Mouse (Mus musculus) limb, embryonic 10.5 days (tissue): ENCODE results near the gene Fam50a. TPM values are rescaled to one million over a fixed set of nuclear protein-coding genes. Genes with fewer than 3 reads are reported as not detected.
A peak's percentile ranks its signal among the peaks of the same experiment; 100 is the strongest.
"Not testable (repeated sequence)": the region's sequence is repeated elsewhere in the genome, so short reads cannot be mapped to it uniquely, and the experiment has no call there.

Experiments
- DNase-seq: peaks from one replicate; pipeline ENCODE4 v3.0.0-alpha.2; 2017; ENCODE audit warnings: low spot score
- H3K27ac ChIP-seq: fragments of 300-500 bp; sonication (generic); 2 replicates; pipeline ENCODE4 v1.5.1; 2016; ENCODE audit warnings: mild to moderate bottlenecking
- H3K27me3 ChIP-seq: fragments of 300-500 bp; sonication (generic); 2 replicates; pipeline ENCODE4 v1.6.1; 2016; ENCODE audit warnings: low read depth, mild to moderate bottlenecking; ENCODE audit not compliant: poor library complexity, severe bottlenecking
- H3K36me3 ChIP-seq: fragments of 300-500 bp; sonication (generic); 2 replicates; pipeline ENCODE4 v1.6.1; 2016; ENCODE audit warnings: mild to moderate bottlenecking, moderate library complexity
- H3K4me1 ChIP-seq: fragments of 300-500 bp; sonication (generic); 2 replicates; pipeline ENCODE4 v1.6.1; 2016
- H3K4me3 ChIP-seq: fragments of 300-500 bp; sonication (generic); 2 replicates; pipeline ENCODE4 v1.5.1; 2016; ENCODE audit warnings: mild to moderate bottlenecking, moderate library complexity
- H3K9me3 ChIP-seq: fragments of 300-500 bp; sonication (generic); replicated peaks from 2 replicates; pipeline ENCODE4 v1.6.1; 2016; ENCODE audit warnings: mild to moderate bottlenecking
- WGBS: fragments of 180-500 bp; shearing (Covaris S2); methylation state at CpG from one replicate; pipeline ENCODE4 v1.1.7; 2016; 5-methylcytosine and 5-hydroxymethylcytosine counted together
- polyA plus RNA-seq: library from polyadenylated mRNA; unstranded; fragments of >200 nt; fragmentation: Nextera tagmentation; extraction: Ambion mirVana; gene quantifications from 2 replicates; pipeline ENCODE4 v1.2.1, GENCODE M21; 2016

The Fam50a gene
- polyA plus RNA-seq, 1 experiment from 2014 or later = 62.7 TPM

GRCm38 (mm10) chrX:74293431-74293830 is 19.4 kb upstream of the Fam50a start:
- DNase-seq = no peak
- Histone ChIP-seq H3K27me3 (no peaks in the 10 kb centered on the region), H3K36me3 (peaks cover 24% of the 10 kb centered on the region), H3K4me3 (no peak overlapping the region), H3K27ac (no peak overlapping the region), H3K4me1 (peaks cover 3% of the 10 kb centered on the region; the same call in 1 of the 2 replicates), H3K9me3 (no peaks in the 10 kb centered on the region)
- WGBS = 79% methylated on average over 4 of the region's 4 CpGs

- peaks cover 3% of the 10 kb centered on the region; the same call in 1 of the 2 replicates for H3K4me1 ChIP-seq
- peak within 1 kb of the TSS; percentile 84 for H3K27ac ChIP-seq
- H3K27me3 ChIP-seq = 0 out of 2 replicates have a peak, but pooled peaks cover 1% of the 10 kb centered on the region
- no peaks in the 10 kb centered on the region for H3K9me3 ChIP-seq
- peaks cover 28% of the 10 kb centered on the region for H3K36me3 ChIP-seq
- WGBS = 13% methylated on average over 37 of the region's 37 CpGs
- peak; percentile 83 for DNase-seq
- H3K4me3 ChIP-seq = peak within 1 kb of the TSS; percentile 64
Observed at GRCm38 (mm10) chrX:74296538-74297448, 16.0 kb upstream of the Fam50a start, which contains the start of gene Atp6ap1. TSS of gene Atp6ap1 (plus strand) at chrX:74297097.

GRCm38 (mm10) chrX:74298348-74298747 is 14.5 kb upstream of the Fam50a start:
- Histone ChIP-seq H3K9me3 (no peaks in the 10 kb centered on the region), H3K27ac (no peak overlapping the region), H3K36me3 (peaks cover 44% of the 10 kb centered on the region), H3K4me3 (no peak overlapping the region), H3K4me1 (peaks cover 3% of the 10 kb centered on the region; the same call in 1 of the 2 replicates), H3K27me3 (0 out of 2 replicates have a peak, but pooled peaks cover 5% of the 10 kb centered on the region)
- WGBS = 92% methylated on average over 1 of the region's 1 CpGs
- no peak for DNase-seq

GRCm38 (mm10) chrX:74299721-74300120 is 13.1 kb upstream of the Fam50a start:
- Histone ChIP-seq H3K9me3 (no peaks in the 10 kb centered on the region), H3K4me3 (no peak overlapping the region), H3K27me3 (peaks cover 5% of the 10 kb centered on the region; the same call in 1 of the 2 replicates), H3K4me1 (peaks cover 6% of the 10 kb centered on the region; the same call in 1 of the 2 replicates), H3K27ac (no peak overlapping the region), H3K36me3 (peaks cover 51% of the 10 kb centered on the region)
- DNase-seq = no peak
- WGBS = 95% methylated on average over 3 of the region's 3 CpGs

GRCm38 (mm10) chrX:74304867-74305700 is 7.7 kb upstream of the Fam50a start, which contains the start of gene Gdi1:
TSS of gene Gdi1 (plus strand) at chrX:74304998.
- Histone ChIP-seq H3K36me3 (peaks cover 77% of the 10 kb centered on the region), H3K9me3 (no peaks in the 10 kb centered on the region), H3K27ac (peak within 1 kb of the TSS; percentile 89), H3K27me3 (peaks cover 17% of the 10 kb centered on the region), H3K4me1 (peaks cover 9% of the 10 kb centered on the region; the same call in 1 of the 2 replicates), H3K4me3 (peak within 1 kb of the TSS; percentile 64)
- DNase-seq = peak; percentile 81
- 18% methylated on average over 38 of the region's 41 CpGs for WGBS

- DNase-seq = peak; percentile 81
- H3K36me3 ChIP-seq = peaks cover 20% of the 10 kb centered on the region
- H3K27ac ChIP-seq = peak within 1 kb of the TSS; percentile 95
- 13% methylated on average over 29 of the region's 30 CpGs for WGBS
- peak within 1 kb of the TSS; percentile 60 for H3K4me3 ChIP-seq
- H3K9me3 ChIP-seq = no peaks in the 10 kb centered on the region
- peaks cover 28% of the 10 kb centered on the region for H3K4me1 ChIP-seq
- peaks cover 21% of the 10 kb centered on the region for H3K27me3 ChIP-seq
Observed at GRCm38 (mm10) chrX:74328725-74329161, 15.9 kb downstream of the Fam50a start, which contains the start of gene Plxna3. TSS of gene Plxna3 (plus strand) at chrX:74329066.

- peaks cover 28% of the 10 kb centered on the region for H3K4me1 ChIP-seq
- H3K36me3 ChIP-seq = peaks cover 25% of the 10 kb centered on the region
- DNase-seq = no peak
- WGBS = 31% methylated on average over 10 of the region's 10 CpGs
- H3K27me3 ChIP-seq = peaks cover 21% of the 10 kb centered on the region
- peak overlapping the region; percentile 60 for H3K4me3 ChIP-seq
- peak overlapping the region; percentile 95 for H3K27ac ChIP-seq
- H3K9me3 ChIP-seq = no peaks in the 10 kb centered on the region
Observed at GRCm38 (mm10) chrX:74329215-74329671, 16.4 kb downstream of the Fam50a start.

- no peak for DNase-seq
- WGBS = 38% methylated on average over 2 of the region's 2 CpGs
- Histone ChIP-seq H3K4me3 (peak overlapping the region; percentile 60), H3K36me3 (peaks cover 36% of the 10 kb centered on the region), H3K9me3 (no peaks in the 10 kb centered on the region), H3K27ac (peak overlapping the region; percentile 95; the same call in 1 of the 2 replicates), H3K27me3 (peaks cover 21% of the 10 kb centered on the region), H3K4me1 (peaks cover 28% of the 10 kb centered on the region)
Observed at GRCm38 (mm10) chrX:74330166-74330930, 17.5 kb downstream of the Fam50a start.

GRCm38 (mm10) chrX:74352645-74353466 is 40.0 kb downstream of the Fam50a start:
- DNase-seq = no peak
- Histone ChIP-seq H3K27me3 (no peaks in the 10 kb centered on the region), H3K9me3 (no peaks in the 10 kb centered on the region), H3K4me3 (peak overlapping the region; percentile 56), H3K36me3 (no peaks in the 10 kb centered on the region), H3K27ac (peak overlapping the region; percentile 80), H3K4me1 (no peaks in the 10 kb centered on the region)
- WGBS = 25% methylated on average over 13 of the region's 13 CpGs

GRCm38 (mm10) chrX:74353467-74353770 is 40.6 kb downstream of the Fam50a start, which contains the start of gene Lage3:
TSS of gene Lage3 (minus strand) at chrX:74353618.
- H3K4me1 ChIP-seq = no peaks in the 10 kb centered on the region
- 10% methylated on average over 9 of the region's 22 CpGs for WGBS
- no peaks in the 10 kb centered on the region for H3K9me3 ChIP-seq
- peak; percentile 75 for DNase-seq
- no peaks in the 10 kb centered on the region for H3K36me3 ChIP-seq
- no peaks in the 10 kb centered on the region for H3K27me3 ChIP-seq
- H3K27ac ChIP-seq = peak within 1 kb of the TSS; percentile 80
- H3K4me3 ChIP-seq = peak within 1 kb of the TSS; percentile 56

GRCm38 (mm10) chrX:74357069-74357468 is 44.2 kb downstream of the Fam50a start:
- H3K36me3 ChIP-seq, H3K27me3 ChIP-seq, H3K27ac ChIP-seq, H3K4me3 ChIP-seq, DNase-seq, H3K9me3 ChIP-seq, H3K4me1 ChIP-seq: not testable (repeated sequence)
- 88% methylated on average over 3 of the region's 3 CpGs for WGBS
